Mouse (Mus musculus): ENCODE measurements around the gene Nmnat2. TPM values are rescaled to one million over a fixed set of nuclear protein-coding genes. Genes with fewer than 3 reads are reported as not detected.

The Nmnat2 gene
- total and polyA plus RNA-seq, 2 experiments from 2014 or later = 87.6 to 152 TPM

DNA sequence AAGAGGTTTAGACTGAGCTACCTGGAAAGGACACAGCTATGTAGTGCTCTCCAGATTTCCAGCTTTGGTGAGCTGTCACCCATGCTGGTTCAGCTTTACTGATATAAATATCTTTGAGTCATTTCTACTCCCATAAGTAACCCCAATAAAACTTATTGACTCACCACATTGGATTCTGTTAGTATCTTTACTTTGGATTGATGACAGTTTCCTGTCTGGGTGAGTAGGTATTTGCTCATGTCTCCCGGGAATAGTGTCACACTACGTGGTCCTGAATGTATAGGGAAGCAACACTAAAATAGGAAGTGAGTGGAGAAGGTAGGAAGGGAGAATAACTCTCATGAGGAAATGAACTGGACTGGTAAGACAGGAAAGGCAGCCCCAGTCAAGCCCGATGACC lies 33.0 kb upstream of the Nmnat2 start:
- no peak for ATAC-seq (ENCODE audit: low FRiP score)
- no peak for DNase-seq (ENCODE audit: low spot score)
- Histone ChIP-seq H3K4me1 (ENCODE audit: insufficient read depth, low read length) (no peaks in the 10 kb centered on the region), H3K4me3 (ENCODE audit: low read depth, low read length) (no peak overlapping the region), H3K27ac (ENCODE audit: low read depth, low read length) (no peak overlapping the region), H3K27me3 (ENCODE audit: insufficient read depth, low read length) (no peaks in the 10 kb centered on the region), H3K4me2 (ENCODE audit: low read depth, low read length, poor library complexity, severe bottlenecking) (no peak overlapping the region), H3K9ac (replicated peaks; ENCODE audit: low read length, poor library complexity, severe bottlenecking) (no peak overlapping the region), H3K9me3 (ENCODE audit: low read length) (no peaks in the 10 kb centered on the region), H3K36me3 (ENCODE audit: insufficient read depth, low read length) (no peaks in the 10 kb centered on the region)
- 87% methylated on average over 3 of the region's 3 CpGs for WGBS
- no peak for TF ChIP-seq CTCF (IDR thresholded peaks at IDR 0.05)

- WGBS = 66% methylated on average over 11 of the region's 11 CpGs
- no peak for TF ChIP-seq CTCF (IDR thresholded peaks at IDR 0.05)
Observed at GRCm38 (mm10) chr1:152933962-152934361, 20.8 kb upstream of the Nmnat2 start.

GRCm38 (mm10) chr1:152935476-152935875 lies 19.3 kb upstream of the Nmnat2 start:
- H3K4me3 ChIP-seq (ENCODE audit: low read depth, low read length) = no peak overlapping the region
- H3K9me3 ChIP-seq (ENCODE audit: low read length) = no peaks in the 10 kb centered on the region
- DNase-seq (ENCODE audit: low spot score) = peak; percentile 5
- no peak for TF ChIP-seq CTCF (IDR thresholded peaks at IDR 0.05)
- H3K9ac ChIP-seq (replicated peaks; ENCODE audit: low read length, poor library complexity, severe bottlenecking) = no peak overlapping the region
- no peak overlapping the region for H3K27ac ChIP-seq (ENCODE audit: low read depth, low read length)
- 0 out of 2 replicates have a peak, but pooled peaks cover 2% of the 10 kb centered on the region for H3K4me1 ChIP-seq (ENCODE audit: insufficient read depth, low read length)
- H3K36me3 ChIP-seq (ENCODE audit: insufficient read depth, low read length) = no peaks in the 10 kb centered on the region
- no peak overlapping the region for H3K4me2 ChIP-seq (ENCODE audit: low read depth, low read length, poor library complexity, severe bottlenecking)
- 42% methylated on average over 6 of the region's 6 CpGs for WGBS
- H3K27me3 ChIP-seq (ENCODE audit: insufficient read depth, low read length) = no peaks in the 10 kb centered on the region
- ATAC-seq (ENCODE audit: low FRiP score) = no peak

More at GRCm38 (mm10) chr1:152933962-152934361, 20.8 kb upstream of the Nmnat2 start:
- Histone ChIP-seq H3K4me2 (ENCODE audit: low read depth, low read length, poor library complexity, severe bottlenecking) (no peak overlapping the region), H3K4me3 (ENCODE audit: low read depth, low read length) (no peak overlapping the region), H3K4me1 (ENCODE audit: insufficient read depth, low read length) (0 out of 2 replicates have a peak, but pooled peaks cover 2% of the 10 kb centered on the region), H3K9ac (replicated peaks; ENCODE audit: low read length, poor library complexity, severe bottlenecking) (no peak overlapping the region), H3K27ac (ENCODE audit: low read depth, low read length) (no peak overlapping the region), H3K27me3 (ENCODE audit: insufficient read depth, low read length) (no peaks in the 10 kb centered on the region), H3K36me3 (ENCODE audit: insufficient read depth, low read length) (no peaks in the 10 kb centered on the region), H3K9me3 (ENCODE audit: low read length) (no peaks in the 10 kb centered on the region)
- ATAC-seq (ENCODE audit: low FRiP score) (no peak), DNase-seq (ENCODE audit: low spot score) (no peak)

DNA sequence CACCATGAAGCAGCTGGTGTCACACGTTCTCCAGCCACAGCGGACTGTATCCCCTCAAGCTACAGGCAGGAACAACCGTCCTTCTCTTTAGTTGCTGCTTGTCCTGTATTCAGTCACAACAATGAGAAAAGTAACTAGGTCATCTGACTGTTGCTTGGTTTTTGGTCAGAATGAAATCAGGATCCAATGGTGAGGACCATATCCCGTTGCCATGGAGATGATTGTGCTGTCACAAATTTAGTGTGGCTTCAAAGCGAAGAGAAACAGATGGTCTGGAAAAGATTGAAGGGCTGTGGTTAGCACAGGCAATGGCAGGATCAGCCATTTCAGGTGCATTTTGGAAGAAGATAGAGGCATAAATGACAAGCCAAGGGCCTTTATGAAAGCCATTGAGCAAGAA lies 18.4 kb upstream of the Nmnat2 start:
- whole genome bisulfite sequencing = 75% methylated on average over 5 of the region's 5 CpGs
- no peaks in the 10 kb centered on the region for H3K27me3 ChIP-seq (ENCODE audit: insufficient read depth, low read length)
- H3K9ac ChIP-seq (replicated peaks; ENCODE audit: low read length, poor library complexity, severe bottlenecking) = no peak overlapping the region
- H3K36me3 ChIP-seq (ENCODE audit: insufficient read depth, low read length) = no peaks in the 10 kb centered on the region
- 0 out of 2 replicates have a peak, but pooled peaks cover 2% of the 10 kb centered on the region for H3K4me1 ChIP-seq (ENCODE audit: insufficient read depth, low read length)
- no peak for TF ChIP-seq CTCF (IDR thresholded peaks at IDR 0.05)
- H3K4me3 ChIP-seq (ENCODE audit: low read depth, low read length) = no peak overlapping the region
- 0 out of 2 replicates have a peak, but pooled peaks have one; percentile 20 for ATAC-seq (ENCODE audit: low FRiP score)
- no peaks in the 10 kb centered on the region for H3K9me3 ChIP-seq (ENCODE audit: low read length)
- DNase-seq (ENCODE audit: low spot score) = peak; percentile 40
- no peak overlapping the region for H3K27ac ChIP-seq (ENCODE audit: low read depth, low read length)
- no peak overlapping the region for H3K4me2 ChIP-seq (ENCODE audit: low read depth, low read length, poor library complexity, severe bottlenecking)

GRCm38 (mm10) chr1:152942977-152943376 lies 11.8 kb upstream of the Nmnat2 start:
- no peaks in the 10 kb centered on the region for H3K36me3 ChIP-seq (ENCODE audit: insufficient read depth, low read length)
- H3K4me3 ChIP-seq (ENCODE audit: low read depth, low read length) = no peak overlapping the region
- no peak overlapping the region for H3K4me2 ChIP-seq (ENCODE audit: low read depth, low read length, poor library complexity, severe bottlenecking)
- DNase-seq (ENCODE audit: low spot score) (no peak), ATAC-seq (ENCODE audit: low FRiP score) (no peak)
- H3K9me3 ChIP-seq (ENCODE audit: low read length) = no peaks in the 10 kb centered on the region
- no peak overlapping the region for H3K9ac ChIP-seq (replicated peaks; ENCODE audit: low read length, poor library complexity, severe bottlenecking)
- no peak for TF ChIP-seq CTCF (IDR thresholded peaks at IDR 0.05)
- no peaks in the 10 kb centered on the region for H3K4me1 ChIP-seq (ENCODE audit: insufficient read depth, low read length)
- H3K27ac ChIP-seq (ENCODE audit: low read depth, low read length) = no peak overlapping the region
- no peaks in the 10 kb centered on the region for H3K27me3 ChIP-seq (ENCODE audit: insufficient read depth, low read length)
- 44% methylated on average over 4 of the region's 4 CpGs for WGBS

- no peak overlapping the region for H3K4me3 ChIP-seq (ENCODE audit: low read depth, low read length)
- DNase-seq (ENCODE audit: low spot score) = no peak
- no peak overlapping the region for H3K27ac ChIP-seq (ENCODE audit: low read depth, low read length)
- H3K4me2 ChIP-seq (ENCODE audit: low read depth, low read length, poor library complexity, severe bottlenecking) = no peak overlapping the region
- WGBS = 68% methylated on average over 5 of the region's 5 CpGs
- H3K9ac ChIP-seq (replicated peaks; ENCODE audit: low read length, poor library complexity, severe bottlenecking) = no peak overlapping the region
- no peaks in the 10 kb centered on the region for H3K27me3 ChIP-seq (ENCODE audit: insufficient read depth, low read length)
- TF ChIP-seq CTCF (IDR thresholded peaks at IDR 0.05) = no peak
- H3K4me1 ChIP-seq (ENCODE audit: insufficient read depth, low read length) = peaks cover 5% of the 10 kb centered on the region; the same call in 1 of the 2 replicates
- no peaks in the 10 kb centered on the region for H3K9me3 ChIP-seq (ENCODE audit: low read length)
- H3K36me3 ChIP-seq (ENCODE audit: insufficient read depth, low read length) = no peaks in the 10 kb centered on the region
- ATAC-seq (ENCODE audit: low FRiP score) = no peak
Observed at GRCm38 (mm10) chr1:152954167-152954566, 626 bp upstream of the Nmnat2 start.

Measured in midbrain, postnatal 0 days (tissue).